Mouse (Mus musculus) ES-E14 (cell line): ENCODE data around the gene Fdxr. TPM values are rescaled to one million over a fixed set of nuclear protein-coding genes. Genes with fewer than 3 reads are reported as not detected.

ENCODE experiments used
- DNase-seq: peaks from one replicate; pipeline ENCODE4 v3.0.0-alpha.2; 2013; ENCODE audit warnings: low read depth, low spot score
- H3K27ac ChIP-seq: 2 replicates; pipeline ENCODE4 v1.5.1; 2012; ENCODE audit warnings: low read depth, mild to moderate bottlenecking, low read length, moderate library complexity, mixed read lengths; ENCODE audit not compliant: poor library complexity, insufficient read depth, severe bottlenecking
- H3K36me3 ChIP-seq: 2 replicates; pipeline ENCODE4 v1.6.1; 2012; ENCODE audit warnings: mild to moderate bottlenecking, low read length, moderate library complexity, mixed read lengths; ENCODE audit not compliant: control insufficient read depth, poor library complexity, insufficient read depth, severe bottlenecking
- H3K4me1 ChIP-seq, 2 experiments: fragments of 150-350 bp in 1 of 2; sonication (generic) in 1 of 2; 2 replicates each; pipeline ENCODE4 v1.6.1; 2012; ENCODE audit warnings: low read length in 2 of 2, mild to moderate bottlenecking in 1 of 2, mixed read lengths in 1 of 2; ENCODE audit not compliant: control insufficient read depth in 2 of 2, insufficient read depth in 2 of 2, poor library complexity in 1 of 2
- H3K4me3 ChIP-seq, 2 experiments: fragments of 150-350 bp in 1 of 2; sonication (generic) in 1 of 2; 2 replicates each; pipeline ENCODE4 v1.5.1; 2012; ENCODE audit warnings: low read length in 2 of 2, low read depth in 1 of 2, mild to moderate bottlenecking in 1 of 2, mixed read lengths in 1 of 2; ENCODE audit not compliant: insufficient read depth in 1 of 2, poor library complexity in 1 of 2, severe bottlenecking in 1 of 2
- H3K9ac ChIP-seq: 2 replicates; pipeline ENCODE4 v1.6.1; 2012; ENCODE audit warnings: low read depth, mild to moderate bottlenecking, low read length, mixed read lengths; ENCODE audit not compliant: poor library complexity, insufficient read depth, severe bottlenecking
- H3K9me3 ChIP-seq: fragments of 150-350 bp; sonication (generic); 2 replicates; pipeline ENCODE4 v1.6.1; 2012; ENCODE audit warnings: low read depth, mild to moderate bottlenecking, low read length; ENCODE audit not compliant: control insufficient read depth, insufficient read depth
- CHD2 ChIP-seq: IDR thresholded peaks from 2 replicates; pipeline ENCODE4 v1.6.1; 2014; ENCODE audit warnings: mild to moderate bottlenecking, low read depth, low read length, inconsistent platforms
- HCFC1 ChIP-seq: IDR thresholded peaks from 2 replicates; pipeline ENCODE4 v1.6.1; 2012; ENCODE audit warnings: low read length, inconsistent platforms, borderline replicate concordance; ENCODE audit not compliant: insufficient read depth
- MAFK ChIP-seq: IDR thresholded peaks from 2 replicates; pipeline ENCODE4 v1.6.1; 2014; ENCODE audit warnings: mild to moderate bottlenecking, low read depth, low read length, inconsistent platforms; ENCODE audit not compliant: insufficient read depth
- ZC3H11A ChIP-seq: IDR thresholded peaks from 2 replicates; pipeline ENCODE4 v1.6.1; 2012; ENCODE audit warnings: low read depth, mild to moderate bottlenecking, inconsistent platforms, low read length, borderline replicate concordance
- ZNF384 ChIP-seq: IDR thresholded peaks from 2 replicates; pipeline ENCODE4 v1.6.1; 2012; ENCODE audit warnings: low read depth, low read length, inconsistent platforms
- in situ Hi-C, 2 experiments: fragments of 600-800 bp; cut with MboI; formaldehyde crosslinking; loops; one replicate each; pipeline ENCODE4 v1.15.1; 2025; ENCODE audit warnings: low sequenced_read_pairs in 2 of 2, inconsistent platforms in 1 of 2; ENCODE audit not compliant: unreplicated experiment in 2 of 2
- total RNA-seq: library from RNA; depleted of rRNA; stranded (reverse); fragments of 300-350 nt; gene quantifications from 2 replicates; pipeline ENCODE4 v1.2.3, GENCODE M21; 2012

The Fdxr gene
- total RNA-seq, 1 experiment, result 12.1 TPM

DNA sequence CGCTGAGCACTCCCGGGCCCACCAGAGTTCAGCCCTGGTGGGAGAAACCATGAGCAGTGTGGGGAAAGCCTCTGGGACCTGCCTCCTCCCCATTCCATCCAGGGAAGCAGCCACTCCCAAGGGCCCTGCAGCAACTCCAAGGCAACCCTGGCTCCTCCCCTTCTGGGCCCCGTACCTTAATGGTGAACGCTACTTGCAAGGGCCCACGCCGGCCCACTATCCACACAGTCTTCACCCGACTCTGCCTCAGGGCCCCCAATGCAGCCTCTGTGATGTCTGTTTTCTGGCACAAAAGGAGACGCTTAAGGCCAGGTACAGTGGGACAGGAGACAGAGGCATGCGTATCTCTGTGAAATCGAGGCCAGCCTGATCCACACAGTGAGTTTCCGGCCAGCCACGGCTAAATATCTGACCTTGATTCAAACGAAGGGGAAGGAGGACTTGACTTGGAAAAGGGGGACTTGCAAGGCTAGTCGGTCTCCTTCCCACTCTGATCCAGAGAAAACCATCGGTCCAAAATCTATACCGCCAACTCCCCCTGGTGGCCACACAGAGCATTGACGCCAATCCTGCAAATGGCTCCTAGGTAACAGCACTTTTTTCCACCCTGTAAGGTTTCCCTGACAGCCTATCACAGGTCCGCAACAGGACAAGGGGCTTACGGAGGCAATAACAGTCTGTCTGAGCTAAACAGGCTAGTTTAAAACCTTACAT lies 6.5 kb downstream of the Fdxr start:
- peak; percentile 81 for DNase-seq
- TF ChIP-seq ZNF384 (0 out of 2 replicates have a peak, but pooled peaks have one; percentile 29), HCFC1 (no peak), ZC3H11A (peak; percentile 87; the same call in 1 of the 2 replicates)
- in situ Hi-C loops, result loop anchor here in 1 of 2 experiments (5.0 kb wide), 1 partner anchor 68 kb away; no protein-coding TSS in a partner anchor
- H3K4me1 ChIP-seq, result peaks cover 0 to 11% of the 10 kb centered on the region in 2 experiments; a peak in 1 of 4 replicates
- H3K9me3 ChIP-seq, result no peaks in the 10 kb centered on the region
- H3K36me3 ChIP-seq, result peaks cover 8% of the 10 kb centered on the region
- H3K4me3 ChIP-seq, result no peak overlapping the region
- no peak overlapping the region for H3K27ac ChIP-seq
- no peak overlapping the region for H3K9ac ChIP-seq

DNA sequence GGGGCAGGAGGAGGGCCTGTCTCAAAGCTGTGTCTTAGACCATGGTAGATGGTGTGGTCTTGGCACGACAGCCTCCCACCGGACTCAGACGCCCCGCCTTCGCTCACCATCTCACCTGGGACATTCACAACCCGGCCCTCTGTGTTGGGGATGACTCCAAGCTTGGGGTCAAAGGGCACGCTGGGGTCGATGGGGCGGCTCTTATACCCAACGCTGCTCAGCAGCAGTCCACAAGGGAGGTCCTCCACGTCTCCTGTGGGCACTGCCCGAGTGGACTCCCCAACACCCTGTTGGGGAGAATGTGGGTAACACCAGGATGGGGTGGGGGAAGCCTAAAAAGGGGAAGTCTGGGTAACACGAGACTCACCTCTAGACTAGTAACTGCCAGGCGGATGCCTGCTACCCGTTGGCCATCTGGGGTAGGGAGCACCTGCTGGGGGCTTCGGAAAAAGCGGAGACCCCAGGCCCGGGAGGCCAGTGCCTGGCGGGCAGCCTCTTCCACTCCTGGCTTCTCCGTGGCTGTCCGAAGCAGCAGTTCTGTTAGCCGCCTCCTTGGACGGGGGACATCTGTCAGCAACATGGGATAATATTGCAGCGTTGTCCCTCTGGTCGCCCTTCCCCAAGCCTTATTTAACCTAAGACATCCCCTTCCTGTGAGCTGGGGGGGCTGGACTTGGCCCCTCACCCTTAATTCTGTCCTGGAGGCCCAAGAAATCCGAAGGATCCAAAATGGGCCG lies 7.4 kb downstream of the Fdxr start:
- peaks cover 0 to 15% of the 10 kb centered on the region in 2 experiments; a peak in 1 of 4 replicates for H3K4me1 ChIP-seq
- no peak overlapping the region for H3K4me3 ChIP-seq
- H3K27ac ChIP-seq, result no peak overlapping the region
- H3K9me3 ChIP-seq, result no peaks in the 10 kb centered on the region
- H3K9ac ChIP-seq, result no peak overlapping the region
- H3K36me3 ChIP-seq, result peaks cover 8% of the 10 kb centered on the region
- in situ Hi-C loops, result loop anchor here in 1 of 2 experiments (5.0 kb wide), 1 partner anchor 67 kb away; no protein-coding TSS in a partner anchor
- no peak for TF ChIP-seq HCFC1
- no peak for TF ChIP-seq CHD2
- TF ChIP-seq ZC3H11A, result no peak
- TF ChIP-seq ZNF384, result no peak
- TF ChIP-seq MAFK, result no peak
- DNase-seq, result no peak

DNA sequence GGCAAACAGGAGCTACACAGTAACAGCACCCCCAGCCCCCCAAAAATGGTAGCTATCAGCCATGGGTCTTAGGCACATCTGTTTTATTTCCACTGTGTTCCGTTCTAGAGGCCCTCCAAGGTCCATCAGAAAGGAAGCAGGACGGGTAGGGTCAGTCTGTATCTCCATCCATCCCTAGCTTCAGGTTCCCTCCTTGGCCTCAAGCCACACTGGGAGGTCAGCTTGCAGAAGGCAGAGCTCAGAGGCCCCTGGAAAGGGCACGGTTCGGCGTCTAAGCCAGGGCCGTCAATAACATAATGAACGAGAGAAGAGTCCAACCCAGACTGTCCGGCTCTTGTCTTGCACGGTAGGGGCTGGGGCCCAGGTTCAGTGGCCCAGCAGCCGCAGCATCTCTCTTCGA lies 8.9 kb downstream of the Fdxr start:
- no peak overlapping the region for H3K4me3 ChIP-seq
- peaks cover 8% of the 10 kb centered on the region for H3K36me3 ChIP-seq
- no peak overlapping the region for H3K9ac ChIP-seq
- no peak for DNase-seq
- H3K9me3 ChIP-seq, result no peaks in the 10 kb centered on the region
- TF ChIP-seq ZC3H11A (no peak), HCFC1 (no peak), MAFK (no peak), CHD2 (no peak), ZNF384 (no peak)
- in situ Hi-C loops, result no loop called here
- H3K4me1 ChIP-seq, result peaks cover 0 to 16% of the 10 kb centered on the region in 2 experiments; a peak in 1 of 4 replicates
- H3K27ac ChIP-seq, result no peak overlapping the region

DNA sequence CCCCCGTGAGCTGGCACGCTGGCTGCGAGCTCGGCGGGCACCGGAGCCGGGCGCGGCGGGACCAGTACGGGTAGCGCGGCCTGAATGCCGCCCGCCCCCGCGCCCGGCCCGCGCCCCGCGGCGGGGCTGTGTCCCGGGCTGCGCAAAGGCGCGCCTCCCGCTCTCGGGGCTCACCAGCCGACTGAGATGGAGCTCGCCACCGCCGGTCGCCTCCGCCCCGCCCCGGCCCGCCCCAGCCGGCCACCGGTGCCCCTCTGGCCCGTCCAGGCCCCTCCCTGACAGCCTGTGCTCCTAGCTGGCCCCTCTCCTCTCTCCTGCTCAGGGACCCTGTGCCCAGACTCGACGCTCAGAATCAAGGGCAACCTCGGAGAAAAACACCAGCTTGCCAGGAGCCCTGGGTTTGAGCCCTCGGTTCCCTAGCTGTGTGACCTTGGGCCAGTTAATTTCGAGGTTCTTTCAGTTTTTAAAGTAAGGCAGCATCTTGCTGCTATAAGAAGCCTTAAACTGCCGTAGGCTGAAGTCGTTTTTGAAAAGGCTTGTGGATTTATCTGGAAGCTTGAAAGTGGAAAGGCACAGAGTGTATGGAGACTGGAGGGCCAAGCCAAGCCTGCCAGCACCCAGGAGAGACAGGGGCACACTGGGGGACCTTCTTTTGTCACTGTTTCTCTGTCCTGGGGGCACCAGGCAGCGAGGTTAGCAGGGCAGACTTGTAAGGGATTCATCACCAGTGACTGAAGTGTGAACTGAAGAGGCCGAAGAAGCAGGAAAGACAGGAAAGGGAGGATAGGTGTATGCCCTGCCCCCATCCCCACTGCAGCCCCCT lies 9.6 kb downstream of the Fdxr start, which contains the start of gene Grin2c:
TSS of gene Grin2c (minus strand) at position 183 of the 823 bp plus-strand sequence.
- TF ChIP-seq HCFC1, result no peak
- TF ChIP-seq CHD2, result no peak
- no peak for TF ChIP-seq MAFK
- TF ChIP-seq ZC3H11A, result no peak
- Histone ChIP-seq H3K9me3 (no peaks in the 10 kb centered on the region), H3K4me1 (peaks cover 0 to 18% of the 10 kb centered on the region in 2 experiments; a peak in 1 of 4 replicates), H3K36me3 (peaks cover 8% of the 10 kb centered on the region), H3K27ac (no peak within 1 kb of the TSS), H3K4me3 (peak within 1 kb of the TSS; percentile 34 to 60; a peak in 3 of 4 replicates), H3K9ac (peak within 1 kb of the TSS; percentile 26; the same call in 1 of the 2 replicates)
- no peak for DNase-seq
- in situ Hi-C loops, result no loop called here
